Mouse (Mus musculus): ENCODE results near the gene Ada. TPM values are rescaled to one million over a fixed set of nuclear protein-coding genes. Genes with fewer than 3 reads are reported as not detected.

Gene Ada
- polyA plus RNA-seq (2014; fragmentation: Nextera tagmentation; extraction: Ambion mirVana): 4.7 and 6.0 TPM in 2 replicates

DNA sequence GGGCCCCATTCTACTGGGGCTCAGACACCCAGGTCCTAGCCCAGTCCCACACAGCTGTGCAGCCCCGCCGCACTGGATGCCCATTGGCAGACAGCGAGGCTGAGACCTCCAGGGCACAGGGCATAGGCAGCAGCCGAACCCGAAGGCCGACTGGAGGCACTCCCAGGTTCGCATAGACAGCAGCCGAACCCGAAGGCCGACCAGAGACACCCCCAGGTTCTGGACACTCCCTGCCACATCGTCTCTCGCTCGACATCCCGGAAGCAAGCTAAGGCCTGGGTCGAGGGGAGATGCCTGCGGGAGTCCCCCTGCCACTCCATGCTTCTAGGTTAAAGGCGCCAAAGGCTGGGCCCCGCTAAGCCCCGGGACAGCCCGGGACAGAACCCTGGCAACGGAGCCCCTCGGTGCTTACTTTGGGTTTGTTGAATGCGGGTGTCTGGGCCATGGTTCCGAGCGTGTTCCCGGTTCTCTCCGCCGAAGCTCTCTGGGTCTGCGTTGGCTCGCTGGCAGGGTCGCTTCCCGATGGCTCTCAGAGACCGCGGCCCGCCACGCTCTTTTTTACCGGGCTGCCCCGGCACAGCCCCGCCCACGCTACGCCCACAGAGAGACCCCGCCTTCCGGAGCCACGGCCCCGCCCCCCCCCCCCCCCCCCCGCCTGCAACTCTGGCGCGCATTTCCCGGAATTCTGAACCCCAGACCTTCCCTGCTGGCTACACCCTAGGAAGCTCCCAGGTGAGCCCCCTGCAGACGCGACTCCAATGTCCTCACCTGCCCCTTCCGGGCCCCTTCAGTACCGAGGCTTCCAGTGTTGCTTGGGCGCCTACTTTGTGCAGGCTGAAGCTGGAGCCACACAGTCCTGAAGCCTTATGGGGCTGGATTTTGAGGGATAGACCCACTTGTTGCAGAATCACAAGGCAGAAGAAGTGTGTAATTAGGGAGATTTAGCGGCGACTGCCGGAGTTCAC, at the start of gene Ada:
TSS of gene Ada (minus strand) at position 593 of the 965 bp plus-strand sequence.
- peaks cover 2% of the 10 kb centered on the region; the same call in 1 of the 2 replicates for H3K27me3 ChIP-seq (ENCODE audit: control insufficient read depth, insufficient read depth, low read length)
- H3K36me3 ChIP-seq (ENCODE audit: control insufficient read depth, insufficient read depth, low read length): no peaks in the 10 kb centered on the region
- ATAC-seq (ENCODE audit: low FRiP score) (peak; percentile 85), DNase-seq (ENCODE audit: low spot score) (peak; percentile 72)
- peak within 1 kb of the TSS; percentile 91 for H3K4me2 ChIP-seq (replicated peaks; ENCODE audit: low read depth, low read length)
- H3K4me1 ChIP-seq (replicated peaks; ENCODE audit: control insufficient read depth, insufficient read depth, low read length): peaks cover 2% of the 10 kb centered on the region; the same call in 1 of the 2 replicates
- no peak within 1 kb of the TSS for H3K27ac ChIP-seq (ENCODE audit: low read depth, low read length)
- H3K4me3 ChIP-seq (ENCODE audit: low read depth, low read length): peak within 1 kb of the TSS; percentile 53
- H3K9me3 ChIP-seq (ENCODE audit: control insufficient read depth, low read length): no peaks in the 10 kb centered on the region
- H3K9ac ChIP-seq (ENCODE audit: low read depth, low read length): peak within 1 kb of the TSS; percentile 68
- WGBS: 1% methylated on average over 49 of the region's 57 CpGs

DNA sequence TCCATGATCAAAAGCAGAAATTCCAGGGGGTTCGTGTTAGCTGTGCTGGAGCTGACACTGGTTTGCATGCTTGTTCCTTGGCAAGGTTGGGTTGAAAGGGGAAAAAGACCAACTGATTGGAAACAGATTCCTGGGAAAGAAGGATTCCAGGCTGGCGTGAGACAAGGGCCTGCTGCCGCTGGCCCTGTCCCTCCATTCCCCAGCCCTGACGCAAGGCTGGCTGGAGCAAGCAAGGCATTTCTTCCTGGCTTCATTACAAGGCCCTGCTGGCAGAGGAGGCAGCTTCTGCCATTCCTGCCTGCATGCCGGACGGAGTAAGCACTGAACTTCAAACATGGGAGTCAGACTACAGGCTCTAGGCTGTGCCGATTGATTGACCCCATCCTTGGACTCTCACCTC, 48.4 kb upstream of the Ada start:
- Histone ChIP-seq H3K27ac (ENCODE audit: low read depth, low read length) (no peak overlapping the region), H3K4me2 (replicated peaks; ENCODE audit: low read depth, low read length) (no peak overlapping the region), H3K4me1 (replicated peaks; ENCODE audit: control insufficient read depth, insufficient read depth, low read length) (no peaks in the 10 kb centered on the region), H3K9ac (ENCODE audit: low read depth, low read length) (no peak overlapping the region), H3K27me3 (ENCODE audit: control insufficient read depth, insufficient read depth, low read length) (no peaks in the 10 kb centered on the region), H3K4me3 (ENCODE audit: low read depth, low read length) (no peak overlapping the region), H3K36me3 (ENCODE audit: control insufficient read depth, insufficient read depth, low read length) (no peaks in the 10 kb centered on the region), H3K9me3 (ENCODE audit: control insufficient read depth, low read length) (no peaks in the 10 kb centered on the region)
- WGBS: 75% methylated on average over 7 of the region's 7 CpGs
- DNase-seq (ENCODE audit: low spot score) (no peak), ATAC-seq (ENCODE audit: low FRiP score) (no peak)

DNA sequence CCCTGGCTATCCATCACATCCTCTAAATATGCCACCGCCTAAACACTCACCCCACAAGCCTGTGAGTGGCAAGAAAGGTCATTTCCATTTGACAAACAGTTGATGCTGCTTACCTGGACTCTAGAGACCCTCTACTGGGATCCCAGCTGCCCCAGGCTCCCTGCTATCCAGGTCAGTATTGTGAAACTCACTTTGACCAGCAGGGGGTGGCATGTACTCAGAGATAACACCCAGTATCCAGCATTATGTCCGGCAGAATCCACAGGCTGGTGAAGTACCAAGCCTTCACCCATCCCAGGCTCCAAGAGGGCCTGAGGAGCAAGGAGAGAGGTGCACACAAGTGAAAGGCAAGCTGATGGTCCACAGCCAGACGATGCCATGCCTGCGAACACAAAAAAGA, 38.4 kb upstream of the Ada start:
- H3K27me3 ChIP-seq (ENCODE audit: control insufficient read depth, insufficient read depth, low read length): no peaks in the 10 kb centered on the region
- ATAC-seq (ENCODE audit: low FRiP score) (no peak), DNase-seq (ENCODE audit: low spot score) (peak; percentile 62)
- no peaks in the 10 kb centered on the region for H3K9me3 ChIP-seq (ENCODE audit: control insufficient read depth, low read length)
- no peaks in the 10 kb centered on the region for H3K4me1 ChIP-seq (replicated peaks; ENCODE audit: control insufficient read depth, insufficient read depth, low read length)
- no peak overlapping the region for H3K27ac ChIP-seq (ENCODE audit: low read depth, low read length)
- H3K4me2 ChIP-seq (replicated peaks; ENCODE audit: low read depth, low read length): no peak overlapping the region
- no peak overlapping the region for H3K9ac ChIP-seq (ENCODE audit: low read depth, low read length)
- WGBS: 77% methylated on average over 4 of the region's 4 CpGs
- no peak overlapping the region for H3K4me3 ChIP-seq (ENCODE audit: low read depth, low read length)
- no peaks in the 10 kb centered on the region for H3K36me3 ChIP-seq (ENCODE audit: control insufficient read depth, insufficient read depth, low read length)

DNA sequence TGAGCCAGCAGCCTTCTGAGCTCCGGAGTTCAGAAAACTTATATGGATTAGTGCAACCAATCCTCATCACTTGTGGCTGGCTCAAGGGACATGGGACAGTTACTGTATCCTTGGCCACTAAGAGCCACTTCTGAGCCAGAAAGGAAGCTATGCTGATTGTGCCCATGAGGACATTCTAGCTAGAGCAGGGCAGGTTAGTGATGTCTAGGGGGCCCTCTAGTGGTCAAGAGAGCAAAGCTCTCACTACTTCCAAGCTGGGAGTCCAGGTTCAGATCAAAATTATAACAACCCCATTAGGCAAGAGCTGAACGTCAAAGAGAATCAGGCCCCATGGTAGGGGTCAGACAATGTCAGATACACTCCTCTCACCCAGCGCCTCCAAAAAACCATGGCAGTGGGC, 37.7 kb upstream of the Ada start:
- Histone ChIP-seq H3K9me3 (ENCODE audit: control insufficient read depth, low read length) (no peaks in the 10 kb centered on the region), H3K4me3 (ENCODE audit: low read depth, low read length) (no peak overlapping the region), H3K4me1 (replicated peaks; ENCODE audit: control insufficient read depth, insufficient read depth, low read length) (no peaks in the 10 kb centered on the region), H3K27me3 (ENCODE audit: control insufficient read depth, insufficient read depth, low read length) (no peaks in the 10 kb centered on the region), H3K27ac (ENCODE audit: low read depth, low read length) (no peak overlapping the region), H3K9ac (ENCODE audit: low read depth, low read length) (no peak overlapping the region), H3K4me2 (replicated peaks; ENCODE audit: low read depth, low read length) (no peak overlapping the region), H3K36me3 (ENCODE audit: control insufficient read depth, insufficient read depth, low read length) (no peaks in the 10 kb centered on the region)
- DNase-seq (ENCODE audit: low spot score): peak; percentile 72
- 54% methylated on average over 3 of the region's 3 CpGs for WGBS
- no peak for ATAC-seq (ENCODE audit: low FRiP score)

DNA sequence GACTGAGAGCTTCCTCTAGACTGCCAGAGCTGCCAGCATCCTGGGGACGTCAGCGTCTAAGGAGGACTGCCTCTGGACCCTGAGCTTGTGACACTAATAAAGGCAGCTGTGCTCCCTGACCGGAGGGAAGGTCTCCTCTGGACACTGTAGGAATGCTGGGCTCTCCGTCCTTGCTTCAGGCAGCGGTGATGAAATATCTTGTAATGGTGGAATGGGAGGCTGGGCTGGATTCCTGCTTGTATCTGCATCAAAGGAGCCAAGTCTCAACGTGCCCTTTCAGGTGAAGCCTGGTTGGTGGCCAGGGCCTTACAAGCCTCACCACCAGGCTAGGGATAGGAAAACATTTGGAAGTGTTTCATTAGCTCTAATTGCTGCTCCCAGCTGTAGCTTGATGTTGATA, 37.0 kb upstream of the Ada start:
- H3K9me3 ChIP-seq (ENCODE audit: control insufficient read depth, low read length): no peaks in the 10 kb centered on the region
- no peak overlapping the region for H3K9ac ChIP-seq (ENCODE audit: low read depth, low read length)
- no peak overlapping the region for H3K4me3 ChIP-seq (ENCODE audit: low read depth, low read length)
- H3K27me3 ChIP-seq (ENCODE audit: control insufficient read depth, insufficient read depth, low read length): no peaks in the 10 kb centered on the region
- H3K4me2 ChIP-seq (replicated peaks; ENCODE audit: low read depth, low read length): no peak overlapping the region
- H3K27ac ChIP-seq (ENCODE audit: low read depth, low read length): no peak overlapping the region
- 85% methylated on average over 6 of the region's 6 CpGs for WGBS
- no peaks in the 10 kb centered on the region for H3K4me1 ChIP-seq (replicated peaks; ENCODE audit: control insufficient read depth, insufficient read depth, low read length)
- no peak for DNase-seq (ENCODE audit: low spot score)
- ATAC-seq (ENCODE audit: low FRiP score): no peak
- H3K36me3 ChIP-seq (ENCODE audit: control insufficient read depth, insufficient read depth, low read length): no peaks in the 10 kb centered on the region

DNA sequence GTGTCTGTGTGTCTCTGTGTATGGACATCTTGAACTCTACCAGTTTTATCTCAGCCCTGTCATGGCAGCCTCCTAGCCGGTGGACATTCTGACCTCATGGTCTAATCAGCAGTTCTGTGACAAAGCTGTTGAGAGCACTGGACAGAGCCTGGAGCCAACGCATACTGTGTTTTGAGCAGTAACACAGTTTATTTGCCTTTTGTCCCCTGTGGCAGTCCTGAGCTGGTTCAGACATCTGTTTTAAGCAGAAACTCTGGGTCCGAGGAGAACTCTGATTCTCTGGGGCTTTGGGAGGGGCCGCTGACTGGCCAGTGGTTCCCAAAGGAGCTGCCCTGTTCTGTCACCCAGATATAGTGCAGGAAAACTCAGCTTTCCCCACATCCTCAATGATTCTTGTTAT, 33.9 kb upstream of the Ada start:
- Histone ChIP-seq H3K9me3 (ENCODE audit: control insufficient read depth, low read length) (no peaks in the 10 kb centered on the region), H3K4me3 (ENCODE audit: low read depth, low read length) (no peak overlapping the region), H3K27ac (ENCODE audit: low read depth, low read length) (no peak overlapping the region), H3K27me3 (ENCODE audit: control insufficient read depth, insufficient read depth, low read length) (no peaks in the 10 kb centered on the region), H3K4me2 (replicated peaks; ENCODE audit: low read depth, low read length) (no peak overlapping the region), H3K4me1 (replicated peaks; ENCODE audit: control insufficient read depth, insufficient read depth, low read length) (no peaks in the 10 kb centered on the region), H3K36me3 (ENCODE audit: control insufficient read depth, insufficient read depth, low read length) (no peaks in the 10 kb centered on the region), H3K9ac (ENCODE audit: low read depth, low read length) (no peak overlapping the region)
- WGBS: 77% methylated on average over 4 of the region's 4 CpGs
- DNase-seq (ENCODE audit: low spot score) (no peak), ATAC-seq (ENCODE audit: low FRiP score) (no peak)

DNA sequence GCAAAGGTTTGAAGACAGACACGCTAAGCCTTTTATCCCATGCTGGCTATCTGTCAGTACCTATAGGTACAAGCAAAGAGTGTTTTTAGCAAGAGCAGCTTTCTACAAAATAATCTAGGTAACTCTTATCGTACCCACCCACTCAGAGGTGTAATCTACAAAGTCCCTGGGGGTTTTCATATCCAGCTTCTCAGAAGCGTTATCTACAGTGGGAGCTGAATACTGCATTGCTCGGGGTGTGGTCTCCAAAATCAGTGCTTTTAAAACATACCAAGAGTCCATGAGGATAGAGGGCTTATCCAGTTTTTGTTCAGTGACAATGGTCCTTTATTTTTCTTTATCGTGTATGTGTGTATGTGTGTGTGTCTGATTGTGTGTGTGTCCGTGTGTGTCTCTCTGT, 33.3 kb upstream of the Ada start:
- H3K27me3 ChIP-seq (ENCODE audit: control insufficient read depth, insufficient read depth, low read length): no peaks in the 10 kb centered on the region
- no peak overlapping the region for H3K27ac ChIP-seq (ENCODE audit: low read depth, low read length)
- H3K4me1 ChIP-seq (replicated peaks; ENCODE audit: control insufficient read depth, insufficient read depth, low read length): no peaks in the 10 kb centered on the region
- no peak overlapping the region for H3K4me2 ChIP-seq (replicated peaks; ENCODE audit: low read depth, low read length)
- no peaks in the 10 kb centered on the region for H3K9me3 ChIP-seq (ENCODE audit: control insufficient read depth, low read length)
- ATAC-seq (ENCODE audit: low FRiP score): no peak
- no peak overlapping the region for H3K9ac ChIP-seq (ENCODE audit: low read depth, low read length)
- no peak overlapping the region for H3K4me3 ChIP-seq (ENCODE audit: low read depth, low read length)
- DNase-seq (ENCODE audit: low spot score): no peak
- no peaks in the 10 kb centered on the region for H3K36me3 ChIP-seq (ENCODE audit: control insufficient read depth, insufficient read depth, low read length)
- WGBS: 92% methylated on average over 6 of the region's 6 CpGs

DNA sequence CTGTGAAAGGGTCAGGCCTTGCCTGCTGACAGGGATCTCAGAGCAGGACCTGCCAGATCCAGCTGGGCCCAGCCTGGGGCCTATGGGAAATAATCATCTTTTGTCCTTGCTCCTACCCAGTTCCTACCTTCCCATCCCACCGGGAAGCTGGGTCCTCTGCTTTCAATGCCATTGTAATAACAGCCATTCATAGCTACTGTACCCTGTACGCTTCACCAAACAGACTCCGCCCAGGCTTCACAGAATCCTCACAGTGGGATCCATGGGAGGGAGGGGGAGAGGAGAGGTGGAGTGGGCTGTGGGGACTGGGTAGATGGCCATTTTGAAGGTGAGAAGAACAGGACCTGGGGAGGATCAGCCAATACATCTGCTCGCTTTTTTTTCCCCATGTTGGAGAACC, 28.9 kb upstream of the Ada start:
- no peak for DNase-seq (ENCODE audit: low spot score)
- Histone ChIP-seq H3K36me3 (ENCODE audit: control insufficient read depth, insufficient read depth, low read length) (no peaks in the 10 kb centered on the region), H3K4me1 (replicated peaks; ENCODE audit: control insufficient read depth, insufficient read depth, low read length) (no peaks in the 10 kb centered on the region), H3K9ac (ENCODE audit: low read depth, low read length) (no peak overlapping the region), H3K9me3 (ENCODE audit: control insufficient read depth, low read length) (no peaks in the 10 kb centered on the region), H3K4me3 (ENCODE audit: low read depth, low read length) (no peak overlapping the region), H3K27me3 (ENCODE audit: control insufficient read depth, insufficient read depth, low read length) (no peaks in the 10 kb centered on the region), H3K4me2 (replicated peaks; ENCODE audit: low read depth, low read length) (no peak overlapping the region), H3K27ac (ENCODE audit: low read depth, low read length) (no peak overlapping the region)
- no peak for ATAC-seq (ENCODE audit: low FRiP score)
- WGBS: 50% methylated on average over 4 of the region's 4 CpGs

DNA sequence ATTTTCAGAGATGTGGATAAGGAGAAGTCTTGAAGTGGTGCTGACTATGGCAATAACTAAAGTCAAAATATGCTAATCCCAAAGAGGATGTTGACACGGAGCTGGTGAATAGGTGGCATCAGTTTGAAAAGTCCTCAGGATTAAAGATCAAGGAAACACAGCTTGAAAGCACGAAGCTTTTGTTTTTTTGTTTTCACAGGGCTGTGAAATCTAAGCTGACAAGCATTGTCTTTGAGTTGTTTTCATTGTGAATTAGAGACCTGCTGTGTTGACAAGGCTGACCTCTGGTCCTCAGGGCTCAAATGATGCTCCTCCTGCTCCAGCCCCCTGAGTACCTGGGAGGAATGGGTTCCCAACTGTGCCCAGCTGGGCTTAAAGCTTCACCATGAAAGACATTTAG, 27.0 kb upstream of the Ada start:
- H3K4me2 ChIP-seq (replicated peaks; ENCODE audit: low read depth, low read length): no peak overlapping the region
- DNase-seq (ENCODE audit: low spot score): no peak
- H3K9me3 ChIP-seq (ENCODE audit: control insufficient read depth, low read length): no peaks in the 10 kb centered on the region
- no peak overlapping the region for H3K9ac ChIP-seq (ENCODE audit: low read depth, low read length)
- 0% methylated on average over 2 of the region's 2 CpGs for WGBS
- no peaks in the 10 kb centered on the region for H3K36me3 ChIP-seq (ENCODE audit: control insufficient read depth, insufficient read depth, low read length)
- H3K27me3 ChIP-seq (ENCODE audit: control insufficient read depth, insufficient read depth, low read length): no peaks in the 10 kb centered on the region
- H3K4me3 ChIP-seq (ENCODE audit: low read depth, low read length): no peak overlapping the region
- no peak overlapping the region for H3K27ac ChIP-seq (ENCODE audit: low read depth, low read length)
- ATAC-seq (ENCODE audit: low FRiP score): no peak
- H3K4me1 ChIP-seq (replicated peaks; ENCODE audit: control insufficient read depth, insufficient read depth, low read length): no peaks in the 10 kb centered on the region

All from hindbrain, embryonic 11.5 days (tissue).